Mouse (Mus musculus) activated CD4-positive, CD25-positive, alpha-beta regulatory T cell, adult 9 weeks (primary cell): Measurements from ENCODE around the gene Sco1. TPM values are rescaled to one million over a fixed set of nuclear protein-coding genes. Genes with fewer than 3 reads are reported as not detected.

Source experiments
- polyA plus RNA-seq: library from polyadenylated mRNA; unstranded; fragments of 100-300 nt; shearing (Covaris generic); gene quantifications from one replicate; pipeline ENCODE4 v1.2.1, GENCODE M21; 2017

Sco1 gene
- 11.5 TPM for polyA plus RNA-seq

GRCm38 (mm10) chr11:67052321-67052952 is at the start of gene Sco1, which contains the start of gene Adprm:
Gene Sco1, plus strand, starts transcription at chr11:67052670.
Gene Adprm, minus strand, starts transcription at chr11:67052594.

GRCm38 (mm10) chr11:67024867-67025477 is 27.5 kb upstream of the Sco1 start, which contains the start of gene Tmem220:
Gene Tmem220, plus strand, starts transcription at chr11:67025154.

GRCm38 (mm10) chr11:67078000-67078399 is 25.5 kb downstream of the Sco1 start, which contains the start of gene Myh3:
Gene Myh3, plus strand, starts transcription at chr11:67078300.

Other genes with a start within 250 kb of the Sco1 start
- gene Pirt, start 140.7 kb upstream of the Sco1 start, polyA plus RNA-seq: not detected
- not detected for gene Tmem238l, start 96.0 kb upstream of the Sco1 start, polyA plus RNA-seq
- gene Tmem220, start 27.5 kb upstream of the Sco1 start, polyA plus RNA-seq: 1.2 TPM
- 68.8 TPM for gene Adprm, start 76 bp upstream of the Sco1 start, polyA plus RNA-seq
- gene Myh3, start 25.6 kb downstream of the Sco1 start, polyA plus RNA-seq: 0.86 TPM
- not detected for gene Myh2, start 118.4 kb downstream of the Sco1 start, polyA plus RNA-seq
- not detected for gene Myh1, start 147.4 kb downstream of the Sco1 start, polyA plus RNA-seq
- gene Myh4, start 185.4 kb downstream of the Sco1 start, polyA plus RNA-seq: not detected
- gene Myh8, start 224.5 kb downstream of the Sco1 start, polyA plus RNA-seq: not detected